Mouse (Mus musculus) heart, postnatal 10 days (tissue): ENCODE results near the gene Neurl2. TPM values are rescaled to one million over a fixed set of nuclear protein-coding genes. Genes with fewer than 3 reads are reported as not detected.
"Not testable (repeated sequence)": the region's sequence is repeated elsewhere in the genome, so short reads cannot be mapped to it uniquely, and the experiment has no call there.

Source experiments
- DNase-seq, 2 experiments: peaks; one replicate each; pipeline ENCODE4 v3.0.0; 2021
- intact Hi-C: fragments of 180-260 bp; cut with DNase I; formaldehyde crosslinking; loops from one replicate; pipeline ENCODE4 v1.15.1; 2025
- total RNA-seq, 2 experiments: library from RNA; stranded (reverse); gene quantifications; 2 replicates each; pipeline ENCODE4 v1.2.3; 2021

The Neurl2 gene
- total RNA-seq, 2 experiments from 2014 or later: 26.4 to 35.8 TPM

- intact Hi-C loops: loop anchor here (5.0 kb wide), 1 partner anchor 209 kb away; the partner anchor contains the start of gene Ncoa5
- DNase-seq: no peak
Measured at GRCm38 (mm10) chr2:164823181-164823585, 10.1 kb downstream of the Neurl2 start.

DNA sequence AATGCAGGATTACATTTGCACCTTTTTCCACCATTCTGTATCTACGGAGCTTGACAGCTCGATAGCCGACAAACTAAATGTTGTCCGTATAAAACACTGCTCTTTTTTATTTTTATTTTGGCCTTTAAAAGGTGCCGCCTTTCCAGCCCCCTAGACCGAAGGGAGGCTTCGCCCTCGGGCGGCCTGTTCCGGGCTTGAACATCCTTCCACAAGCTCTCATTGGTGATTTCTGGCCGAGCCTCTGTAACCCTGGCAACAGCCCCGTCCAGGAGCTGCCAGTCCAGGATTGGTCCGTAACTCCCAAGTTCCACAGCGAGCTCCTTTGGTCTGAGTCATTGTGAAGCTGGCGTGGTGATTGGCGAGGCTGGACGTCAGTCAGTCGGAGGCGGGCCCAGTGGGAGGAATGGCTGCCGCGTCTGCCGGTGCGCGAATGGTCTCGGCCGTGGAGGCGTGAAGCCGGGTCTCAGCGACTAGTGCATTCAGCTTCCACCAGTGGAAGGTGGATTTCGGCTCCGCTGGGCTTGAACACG lies 10.6 kb downstream of the Neurl2 start, which contains the start of gene Zswim1:
Gene Zswim1, plus strand, starts transcription at position 51 of the 530 bp plus-strand sequence.
- intact Hi-C loops: loop anchor here (5.0 kb wide), 1 partner anchor 210 kb away; the partner anchor contains the start of gene Ncoa5
- peak; percentile 100 for DNase-seq

- intact Hi-C loops: loop anchor here (5.0 kb wide), 1 partner anchor 211 kb away; the partner anchor contains the start of gene Ncoa5
- DNase-seq: no peak
Measured at GRCm38 (mm10) chr2:164821060-164821459, 12.2 kb downstream of the Neurl2 start.

DNA sequence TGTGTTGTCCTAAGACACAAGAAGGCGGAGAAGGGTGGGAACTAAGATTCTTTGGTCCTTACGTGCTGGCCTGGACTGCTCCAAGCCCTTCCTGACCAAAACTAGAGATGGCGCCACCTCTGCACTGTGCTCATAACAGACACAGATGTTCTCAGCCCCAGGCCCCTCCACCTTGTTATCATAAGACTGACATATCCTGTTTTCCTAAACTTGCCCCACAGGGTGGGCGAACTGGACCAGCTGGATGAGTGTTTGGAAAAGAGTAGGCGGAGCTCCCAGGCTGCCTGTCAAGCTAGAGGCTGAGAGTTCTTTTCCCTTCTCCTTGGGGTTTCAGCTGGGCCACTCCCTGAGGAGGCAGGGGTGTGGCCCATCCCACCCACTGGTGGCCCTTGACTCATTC lies 15.6 kb downstream of the Neurl2 start:
- no peak for DNase-seq
- intact Hi-C loops: no loop called here

GRCm38 (mm10) chr2:164817206-164817605 lies 16.1 kb downstream of the Neurl2 start:
- DNase-seq: no peak

DNA sequence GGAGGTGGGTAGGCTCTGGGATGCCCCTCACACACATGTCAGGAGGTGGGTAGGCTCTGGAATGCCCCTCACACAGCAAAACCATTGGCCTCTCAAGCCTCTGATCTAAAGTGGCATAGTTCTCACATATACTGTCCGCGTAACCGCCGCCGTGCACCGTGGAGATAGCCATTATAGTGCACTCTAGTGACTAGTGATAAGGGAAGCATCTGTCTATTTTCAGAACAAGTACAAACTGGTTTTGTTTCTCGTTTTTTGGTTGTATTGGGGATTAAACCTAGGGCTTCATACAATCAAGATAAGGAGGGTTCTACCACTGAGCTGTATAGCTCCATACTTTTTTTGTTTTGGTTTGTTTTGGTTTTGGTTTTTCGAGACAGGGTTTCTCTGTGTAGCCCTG lies 17.4 kb downstream of the Neurl2 start:
- intact Hi-C loops: no loop called here
- no peak for DNase-seq

More at GRCm38 (mm10) chr2:164817206-164817605, 16.1 kb downstream of the Neurl2 start:
- intact Hi-C loops: no loop called here

DNA sequence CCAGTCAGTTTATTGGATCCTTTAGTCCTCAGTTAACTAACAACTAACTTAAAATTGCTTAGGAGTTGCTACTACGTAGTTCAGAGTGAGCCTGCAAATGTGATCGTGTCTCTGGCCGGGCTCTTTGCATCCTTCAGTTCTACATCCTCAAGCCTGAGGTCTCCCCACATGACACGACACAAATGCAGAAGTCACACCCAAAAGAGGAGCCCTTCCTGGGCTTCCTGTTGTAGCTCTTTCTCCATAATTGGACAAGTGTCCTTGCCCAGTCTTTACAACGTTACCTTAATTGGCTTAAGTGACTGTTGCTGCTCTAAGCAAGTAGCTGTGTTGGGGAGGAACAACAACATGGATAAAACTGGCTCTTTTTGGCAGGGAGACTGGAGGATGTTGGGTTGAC lies 17.9 kb downstream of the Neurl2 start:
- intact Hi-C loops: no loop called here

DNA sequence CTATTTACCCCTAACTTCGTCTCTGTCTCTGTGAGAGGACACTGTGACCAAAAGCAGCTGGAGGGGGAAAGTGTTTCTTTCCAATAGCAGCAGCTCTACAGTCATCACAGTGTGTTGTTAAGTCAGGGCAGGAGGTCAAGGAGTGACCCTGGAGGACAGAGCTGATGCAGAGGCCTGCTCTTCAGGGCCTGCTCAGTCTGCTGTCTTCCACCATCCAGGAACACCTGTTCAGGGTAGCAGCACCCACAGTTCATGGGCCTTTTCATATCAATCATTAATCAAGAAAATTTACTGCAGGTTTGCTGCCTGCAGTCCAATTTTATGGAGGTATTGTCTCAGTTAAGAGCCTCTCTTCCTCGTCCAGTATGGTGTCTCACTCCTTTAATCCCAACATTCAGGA lies 19.7 kb downstream of the Neurl2 start:
- intact Hi-C loops: no loop called here
- DNase-seq: no peak

More for the DNA sequence above, 17.9 kb downstream of the Neurl2 start:
- no peak for DNase-seq

DNA sequence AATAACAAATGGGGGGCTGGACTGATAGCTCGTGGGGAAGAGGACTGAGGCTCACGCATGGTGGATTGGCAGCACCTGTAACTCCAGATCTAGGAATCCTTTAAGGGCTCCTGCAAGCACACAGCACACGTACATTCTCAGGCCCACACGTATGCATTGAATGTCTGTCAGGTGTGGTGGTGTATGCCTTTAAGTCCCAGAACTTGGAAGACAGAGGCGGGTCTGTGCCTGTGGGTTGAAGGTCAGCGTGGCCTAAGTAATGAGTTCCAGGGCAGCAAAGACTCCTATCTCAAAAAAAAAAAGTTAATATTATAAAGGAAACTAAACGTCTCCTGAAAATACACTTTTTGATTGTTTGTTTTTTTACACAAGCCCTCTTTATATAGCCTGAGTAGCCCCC lies 26.6 kb downstream of the Neurl2 start:
- intact Hi-C loops: no loop called here
- no peak for DNase-seq

DNA sequence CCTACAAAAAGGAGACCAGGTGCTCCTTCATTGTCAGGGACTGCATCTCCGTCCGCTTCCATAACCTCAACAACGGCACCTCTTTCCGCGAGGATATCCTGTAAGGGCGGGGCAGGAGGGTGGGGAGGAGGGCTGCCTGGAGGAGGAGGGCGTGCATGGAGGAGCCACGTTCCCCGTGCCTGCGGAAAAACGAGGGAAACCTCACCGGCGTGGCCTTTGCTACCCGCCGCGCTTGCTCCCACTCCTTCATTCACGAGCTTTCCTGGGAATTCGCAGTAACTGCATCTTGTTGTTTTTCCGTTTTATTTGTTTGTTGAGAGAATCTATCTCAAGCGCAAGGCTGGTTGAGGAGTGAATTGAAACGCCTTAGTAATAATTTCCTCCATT lies 27.9 kb downstream of the Neurl2 start:
- intact Hi-C loops: no loop called here
- no peak for DNase-seq

- intact Hi-C loops: no loop called here
- DNase-seq: peak; percentile 99
Measured at GRCm38 (mm10) chr2:164804533-164805331, 28.5 kb downstream of the Neurl2 start, which contains the start of the genes Acot8 and Zswim3. Gene Acot8 (minus strand): TSS chr2:164804882. Gene Zswim3 (plus strand): TSS chr2:164805098.

GRCm38 (mm10) chr2:164803921-164804313 lies 29.3 kb downstream of the Neurl2 start:
- DNase-seq: no peak
- intact Hi-C loops: no loop called here

- intact Hi-C loops: no loop called here
- DNase-seq: no peak
Measured at GRCm38 (mm10) chr2:164803201-164803920, 29.9 kb downstream of the Neurl2 start.

GRCm38 (mm10) chr2:164800252-164801004 lies 32.8 kb downstream of the Neurl2 start:
- intact Hi-C loops: no loop called here
- no peak for DNase-seq

DNA sequence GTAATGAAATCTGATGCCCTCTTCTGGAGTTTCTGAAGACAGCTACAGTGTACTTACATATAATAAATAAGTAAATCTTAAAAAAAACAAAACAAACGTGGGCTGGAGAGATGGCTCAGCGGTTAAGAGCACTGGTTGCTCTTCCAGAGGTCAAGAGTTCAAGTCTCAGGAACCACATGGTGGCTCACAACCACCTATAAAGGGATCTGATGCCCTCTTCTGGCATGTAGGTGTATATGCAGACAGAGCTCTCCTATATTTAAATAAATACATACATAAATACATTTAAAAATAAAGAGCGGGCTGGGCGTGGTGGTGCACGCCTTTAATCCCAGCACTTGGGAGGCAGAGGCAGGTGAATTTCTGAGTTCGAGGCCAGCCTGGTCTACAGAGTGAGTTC lies 34.7 kb downstream of the Neurl2 start:
- intact Hi-C loops, DNase-seq: not testable (repeated sequence)

DNA sequence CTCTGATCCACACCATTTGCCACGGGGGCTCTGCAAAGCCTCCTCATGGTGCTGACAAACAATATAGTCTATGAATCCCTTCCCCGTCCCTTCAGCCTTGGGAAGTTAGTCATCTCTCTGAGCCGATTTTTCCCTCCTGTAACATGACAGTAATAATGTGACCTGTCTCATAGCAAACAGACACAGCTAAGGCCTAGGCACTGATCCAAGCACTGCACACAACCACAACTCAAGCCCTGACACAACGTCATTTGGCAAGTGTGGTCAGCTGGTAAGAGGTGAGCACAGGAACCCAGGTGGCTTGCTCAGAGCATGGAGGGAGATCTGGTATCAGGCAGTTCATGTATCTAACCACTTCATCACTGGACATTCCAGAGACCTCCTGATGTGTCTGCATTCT lies 37.4 kb downstream of the Neurl2 start:
- intact Hi-C loops: loop anchor here (2.0 kb wide), 1 partner anchor 115 kb away; no protein-coding TSS in a partner anchor
- no peak for DNase-seq

DNA sequence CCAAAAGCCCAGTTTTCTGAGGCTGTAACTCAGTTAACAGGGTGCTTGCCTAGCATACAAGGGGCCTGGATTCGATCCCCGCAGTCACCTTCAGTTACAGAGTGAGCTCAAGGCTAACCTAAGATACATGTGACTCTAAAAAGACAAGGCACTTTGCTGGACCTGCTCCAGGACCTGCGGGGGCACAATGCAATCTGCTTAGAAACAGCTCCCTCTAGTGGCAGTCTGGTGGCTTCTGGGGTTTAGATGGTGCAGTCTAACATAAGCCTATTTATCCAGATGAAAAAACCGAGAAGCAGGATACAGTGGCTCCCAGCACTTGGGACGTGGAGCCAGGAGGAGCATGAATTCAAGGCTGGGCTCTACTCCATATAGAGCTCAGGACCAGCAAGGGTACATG lies 39.0 kb downstream of the Neurl2 start:
- intact Hi-C loops: loop anchor here (2.0 to 5.0 kb wide), 2 partner anchors 113 to 202 kb away; partner anchors contain the start of gene Eppin
- peak; percentile 89 to 93 for DNase-seq

DNA sequence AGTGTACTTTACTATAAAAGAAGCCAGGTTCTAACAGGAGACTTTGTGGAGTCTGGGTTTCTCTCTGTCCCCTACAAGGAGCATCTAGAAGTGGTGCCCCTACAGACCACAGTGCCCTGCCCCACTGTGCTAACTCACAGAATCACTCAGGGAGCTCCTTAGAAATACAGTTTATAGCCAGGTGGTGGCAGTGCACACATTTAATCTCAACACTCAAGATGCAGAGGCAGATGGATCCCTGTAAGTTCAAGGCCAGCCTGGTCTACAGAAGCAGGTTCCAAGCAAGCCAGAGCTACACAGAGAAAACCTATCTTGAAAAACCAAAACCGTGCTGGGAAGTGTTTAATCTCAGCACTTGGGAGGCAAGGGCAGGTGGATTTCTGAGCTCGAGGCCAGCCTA lies 39.5 kb downstream of the Neurl2 start:
- intact Hi-C loops: loop anchor here (2.0 to 5.0 kb wide), 2 partner anchors 113 to 201 kb away; partner anchors contain the start of gene Eppin
- DNase-seq: peak in 1 of 2 experiments; percentile 33

GRCm38 (mm10) chr2:164793236-164793635 lies 40.0 kb downstream of the Neurl2 start:
- intact Hi-C loops: loop anchor here (5.0 kb wide), 1 partner anchor 201 kb away; the partner anchor contains the start of gene Eppin
- DNase-seq: peak; percentile 64 to 78
